Mouse (Mus musculus) forebrain, embryonic 13.5 days (tissue): Measurements from ENCODE around the gene Ifng. TPM values are rescaled to one million over a fixed set of nuclear protein-coding genes. Genes with fewer than 3 reads are reported as not detected.
"Not testable (repeated sequence)": the region's sequence is repeated elsewhere in the genome, so short reads cannot be mapped to it uniquely, and the experiment has no call there.

ENCODE experiments used
- ATAC-seq: fragments of 200-750 bp; cut with Nextera tagmentation; 2 replicates; pipeline ENCODE4 v1.8.0; 2017
- H3K27ac ChIP-seq: fragments of 300-500 bp; sonication (generic); 2 replicates; pipeline ENCODE4 v1.5.1; 2015; ENCODE audit warnings: inconsistent platforms, mild to moderate bottlenecking, moderate library complexity
- H3K27me3 ChIP-seq: fragments of 300-500 bp; sonication (generic); 2 replicates; pipeline ENCODE4 v1.6.1; 2015; ENCODE audit warnings: mild to moderate bottlenecking, inconsistent platforms
- H3K36me3 ChIP-seq: fragments of 300-500 bp; sonication (generic); 2 replicates; pipeline ENCODE4 v1.6.1; 2015; ENCODE audit warnings: mild to moderate bottlenecking, inconsistent platforms; ENCODE audit not compliant: poor library complexity, severe bottlenecking
- H3K4me1 ChIP-seq: fragments of 300-500 bp; sonication (generic); 2 replicates; pipeline ENCODE4 v1.6.1; 2015; ENCODE audit warnings: inconsistent platforms
- H3K4me2 ChIP-seq: fragments of 300-500 bp; sonication (generic); 2 replicates; pipeline ENCODE4 v1.6.1; 2015; ENCODE audit warnings: inconsistent platforms, mild to moderate bottlenecking, moderate library complexity
- H3K4me3 ChIP-seq: fragments of 300-500 bp; sonication (generic); 2 replicates; pipeline ENCODE4 v1.5.1; 2015; ENCODE audit warnings: mild to moderate bottlenecking, inconsistent platforms
- H3K9ac ChIP-seq: fragments of 300-500 bp; sonication (generic); 2 replicates; pipeline ENCODE4 v1.6.1; 2015; ENCODE audit warnings: mild to moderate bottlenecking, inconsistent platforms
- H3K9me3 ChIP-seq: fragments of 300-500 bp; sonication (generic); replicated peaks from 2 replicates; pipeline ENCODE4 v1.6.1; 2016; ENCODE audit warnings: inconsistent platforms
- WGBS: fragments of 180-500 bp; shearing (Covaris S2); methylation state at CpG from one replicate; pipeline ENCODE4 v1.1.7; 2015; 5-methylcytosine and 5-hydroxymethylcytosine counted together
- polyA plus RNA-seq: library from polyadenylated mRNA; unstranded; fragments of >200 nt; fragmentation: Nextera tagmentation; extraction: Ambion mirVana; gene quantifications from 2 replicates; pipeline ENCODE4 v1.2.1, GENCODE M21; 2015

The Ifng gene
- polyA plus RNA-seq, 1 experiment from 2014 or later, result not detected

DNA sequence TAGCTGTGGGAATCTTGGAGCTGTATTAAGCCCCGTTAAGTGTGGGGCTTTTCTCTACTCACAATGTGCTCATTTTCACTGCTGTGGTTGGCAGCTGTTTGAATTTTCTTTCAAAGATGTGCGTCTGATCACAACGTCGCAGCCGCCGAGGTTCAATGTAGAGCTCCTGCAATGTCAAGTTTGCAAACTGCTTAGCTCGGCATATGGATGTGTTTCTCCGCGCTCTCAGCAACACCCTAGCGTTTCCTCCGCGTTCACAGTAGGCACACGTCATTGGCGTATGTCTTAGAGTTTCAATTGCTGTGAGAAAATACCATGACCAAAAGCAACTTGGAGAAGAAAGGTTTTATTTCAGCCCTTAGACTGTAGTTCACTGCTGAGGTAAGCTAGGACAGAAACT is 5.1 kb downstream of the Ifng start:
- Histone ChIP-seq H3K4me2 (no peak overlapping the region), H3K27ac (no peak overlapping the region), H3K27me3 (no peaks in the 10 kb centered on the region), H3K36me3 (no peaks in the 10 kb centered on the region), H3K9ac (no peak overlapping the region), H3K4me3 (no peak overlapping the region), H3K9me3 (no peaks in the 10 kb centered on the region), H3K4me1 (0 out of 2 replicates have a peak, but pooled peaks cover 2% of the 10 kb centered on the region)
- 78% methylated on average over 14 of the region's 14 CpGs for WGBS
- no peak for ATAC-seq

DNA sequence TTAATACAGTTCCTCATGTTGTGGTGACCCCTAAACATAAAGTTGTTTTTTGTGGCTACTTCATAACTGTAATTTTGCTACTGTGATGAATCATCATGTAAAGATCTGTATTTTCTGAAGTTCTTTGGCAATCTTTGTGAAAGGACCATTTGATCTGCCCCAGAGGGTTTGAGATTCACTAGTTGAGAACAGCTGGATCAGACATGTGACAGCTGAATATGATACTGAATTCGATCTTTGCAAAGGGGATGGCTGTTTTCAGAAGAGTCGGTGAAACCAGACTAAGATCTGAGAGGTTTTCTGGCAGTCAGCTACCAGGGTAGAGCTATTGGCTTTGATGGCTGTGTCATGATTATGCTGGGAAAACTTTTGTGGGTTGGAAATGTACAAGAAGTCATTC is 10.9 kb downstream of the Ifng start:
- Histone ChIP-seq H3K9me3 (no peaks in the 10 kb centered on the region), H3K4me2 (no peak overlapping the region), H3K27me3 (no peaks in the 10 kb centered on the region), H3K4me1 (no peaks in the 10 kb centered on the region), H3K4me3 (no peak overlapping the region), H3K36me3 (no peaks in the 10 kb centered on the region), H3K27ac (no peak overlapping the region), H3K9ac (no peak overlapping the region)
- 90% methylated on average over 2 of the region's 2 CpGs for WGBS
- no peak for ATAC-seq

GRCm38 (mm10) chr10:118458729-118459128 is 17.9 kb downstream of the Ifng start:
- Histone ChIP-seq H3K4me2 (no peak overlapping the region), H3K27ac (no peak overlapping the region), H3K4me3 (no peak overlapping the region), H3K4me1 (no peaks in the 10 kb centered on the region), H3K36me3 (no peaks in the 10 kb centered on the region), H3K9me3 (no peaks in the 10 kb centered on the region), H3K27me3 (no peaks in the 10 kb centered on the region), H3K9ac (no peak overlapping the region)
- ATAC-seq, result no peak
- 81% methylated on average over 4 of the region's 4 CpGs for WGBS

- H3K4me2 ChIP-seq, result no peak overlapping the region
- 50% methylated on average over 6 of the region's 6 CpGs for WGBS
Measured at GRCm38 (mm10) chr10:118461126-118461767, 20.4 kb downstream of the Ifng start.

GRCm38 (mm10) chr10:118466481-118466880 is 25.6 kb downstream of the Ifng start:
- Histone ChIP-seq H3K4me3 (no peak overlapping the region), H3K9me3 (no peaks in the 10 kb centered on the region; the same call in 1 of the 2 replicates), H3K4me1 (no peaks in the 10 kb centered on the region), H3K9ac (no peak overlapping the region), H3K36me3 (no peaks in the 10 kb centered on the region), H3K27ac (no peak overlapping the region), H3K4me2 (no peak overlapping the region), H3K27me3 (no peaks in the 10 kb centered on the region)
- WGBS, result 67% methylated on average over 6 of the region's 6 CpGs
- ATAC-seq, result no peak

More at GRCm38 (mm10) chr10:118461126-118461767, 20.4 kb downstream of the Ifng start:
- Histone ChIP-seq H3K36me3 (no peaks in the 10 kb centered on the region), H3K27me3 (no peaks in the 10 kb centered on the region), H3K4me1 (no peaks in the 10 kb centered on the region), H3K27ac (no peak overlapping the region), H3K9ac (no peak overlapping the region), H3K9me3 (no peaks in the 10 kb centered on the region; the same call in 1 of the 2 replicates), H3K4me3 (no peak overlapping the region)
- no peak for ATAC-seq

GRCm38 (mm10) chr10:118469047-118469446 is 28.2 kb downstream of the Ifng start:
- WGBS, result 85% methylated on average over 3 of the region's 3 CpGs
- Histone ChIP-seq H3K4me1 (no peaks in the 10 kb centered on the region), H3K9me3 (no peaks in the 10 kb centered on the region; the same call in 1 of the 2 replicates), H3K36me3 (no peaks in the 10 kb centered on the region), H3K4me2 (no peak overlapping the region), H3K4me3 (no peak overlapping the region), H3K27me3 (no peaks in the 10 kb centered on the region), H3K9ac (no peak overlapping the region), H3K27ac (no peak overlapping the region)
- no peak for ATAC-seq

- no peaks in the 10 kb centered on the region for H3K27me3 ChIP-seq
- H3K4me3 ChIP-seq, result no peak overlapping the region
- no peaks in the 10 kb centered on the region for H3K9me3 ChIP-seq
- no peak overlapping the region for H3K9ac ChIP-seq
- WGBS, result 83% methylated on average over 13 of the region's 13 CpGs
- no peaks in the 10 kb centered on the region for H3K36me3 ChIP-seq
- H3K4me1 ChIP-seq, result no peaks in the 10 kb centered on the region
- no peak overlapping the region for H3K4me2 ChIP-seq
- ATAC-seq, result no peak
- H3K27ac ChIP-seq, result no peak overlapping the region
Measured at GRCm38 (mm10) chr10:118470296-118470957, 29.6 kb downstream of the Ifng start.

GRCm38 (mm10) chr10:118472846-118473245 is 32.0 kb downstream of the Ifng start:
- not testable (repeated sequence) for H3K27ac ChIP-seq, H3K9ac ChIP-seq, H3K36me3 ChIP-seq, H3K4me3 ChIP-seq, H3K27me3 ChIP-seq, H3K9me3 ChIP-seq, H3K4me2 ChIP-seq, H3K4me1 ChIP-seq, ATAC-seq
- WGBS, result 83% methylated on average over 1 of the region's 1 CpGs

DNA sequence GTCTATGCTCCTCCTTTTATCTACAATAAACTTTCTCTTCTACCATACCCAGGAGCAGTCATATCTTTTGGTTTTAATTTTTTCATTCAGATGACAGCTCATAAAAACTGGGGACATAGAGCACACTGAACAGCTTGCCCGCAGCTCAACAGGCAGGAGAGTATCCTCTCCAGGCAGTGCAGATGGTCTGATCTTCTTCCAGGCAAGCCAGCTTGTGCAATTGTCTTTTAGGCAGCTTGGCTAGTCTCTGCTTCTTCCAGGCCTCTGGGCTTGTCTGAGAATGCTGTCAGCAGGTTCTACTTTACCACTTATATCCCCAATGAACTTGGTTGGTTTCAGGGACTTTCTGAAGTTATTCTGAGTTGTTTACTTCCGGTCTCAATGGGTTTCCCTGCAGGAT is 35.9 kb downstream of the Ifng start:
- WGBS, result 90% methylated on average over 2 of the region's 2 CpGs

GRCm38 (mm10) chr10:118477297-118477696 is 36.5 kb downstream of the Ifng start:
- H3K9me3 ChIP-seq, result no peaks in the 10 kb centered on the region
- no peaks in the 10 kb centered on the region for H3K4me1 ChIP-seq
- no peak overlapping the region for H3K9ac ChIP-seq
- no peak for ATAC-seq
- 91% methylated on average over 2 of the region's 2 CpGs for WGBS
- no peaks in the 10 kb centered on the region for H3K36me3 ChIP-seq
- H3K4me3 ChIP-seq, result no peak overlapping the region
- H3K27me3 ChIP-seq, result no peaks in the 10 kb centered on the region
- H3K27ac ChIP-seq, result no peak overlapping the region
- no peak overlapping the region for H3K4me2 ChIP-seq

More for the DNA sequence above, 35.9 kb downstream of the Ifng start:
- no peak overlapping the region for H3K4me2 ChIP-seq
- H3K27ac ChIP-seq, result no peak overlapping the region
- no peaks in the 10 kb centered on the region for H3K9me3 ChIP-seq
- no peak overlapping the region for H3K9ac ChIP-seq
- H3K36me3 ChIP-seq, result no peaks in the 10 kb centered on the region
- no peaks in the 10 kb centered on the region for H3K27me3 ChIP-seq
- H3K4me1 ChIP-seq, result no peaks in the 10 kb centered on the region
- ATAC-seq, result no peak
- H3K4me3 ChIP-seq, result no peak overlapping the region

DNA sequence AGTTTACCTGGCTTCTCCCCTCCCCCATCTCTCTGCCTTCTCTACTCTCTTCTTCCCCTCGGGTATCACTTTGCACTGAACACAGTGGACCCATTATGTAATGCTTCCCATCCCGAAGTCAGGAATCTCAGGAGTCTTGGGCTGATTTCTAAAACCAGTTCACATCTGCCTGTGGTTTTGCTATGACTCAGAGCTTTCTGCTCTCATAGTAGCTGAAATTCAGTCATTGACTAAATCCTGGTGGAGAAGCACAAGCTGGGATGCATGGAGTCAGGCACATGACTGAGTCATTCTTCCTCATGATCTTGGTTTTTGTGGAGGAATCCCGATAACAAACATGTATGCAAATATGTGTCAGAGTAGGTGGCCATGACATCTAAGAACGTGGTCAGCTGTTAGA is 38.4 kb downstream of the Ifng start:
- Histone ChIP-seq H3K27ac (no peak overlapping the region), H3K27me3 (no peaks in the 10 kb centered on the region), H3K4me2 (no peak overlapping the region), H3K9ac (no peak overlapping the region), H3K4me3 (no peak overlapping the region), H3K9me3 (no peaks in the 10 kb centered on the region), H3K36me3 (no peaks in the 10 kb centered on the region), H3K4me1 (no peaks in the 10 kb centered on the region)
- ATAC-seq, result no peak
- 81% methylated on average over 4 of the region's 4 CpGs for WGBS

GRCm38 (mm10) chr10:118480118-118480517 is 39.3 kb downstream of the Ifng start:
- WGBS, result 97% methylated on average over 5 of the region's 5 CpGs
- no peak overlapping the region for H3K4me2 ChIP-seq
- H3K4me1 ChIP-seq, result no peaks in the 10 kb centered on the region
- no peak overlapping the region for H3K27ac ChIP-seq
- H3K27me3 ChIP-seq, result no peaks in the 10 kb centered on the region
- no peaks in the 10 kb centered on the region for H3K9me3 ChIP-seq
- H3K9ac ChIP-seq, result no peak overlapping the region
- no peaks in the 10 kb centered on the region for H3K36me3 ChIP-seq
- no peak overlapping the region for H3K4me3 ChIP-seq
- ATAC-seq, result no peak

DNA sequence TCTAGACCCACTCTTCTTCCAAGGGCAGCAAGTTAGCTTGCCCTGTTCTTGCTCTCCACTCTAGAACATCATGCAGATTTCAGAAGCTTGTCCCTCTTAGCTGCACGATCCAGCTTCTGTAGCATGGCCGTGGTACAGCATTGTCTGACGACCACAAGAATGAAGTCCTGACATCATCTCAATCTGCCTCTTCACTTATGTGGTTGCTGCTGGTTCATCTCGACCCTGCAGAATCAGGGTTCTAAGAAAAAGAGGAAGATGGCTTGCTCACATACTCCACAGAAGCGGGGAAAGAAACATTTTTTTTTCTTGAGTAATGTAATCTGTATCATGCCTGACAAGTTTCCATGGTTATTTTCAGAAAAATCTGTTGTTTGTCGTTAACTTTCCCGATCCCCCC is 39.9 kb downstream of the Ifng start:
- Histone ChIP-seq H3K4me3 (no peak overlapping the region), H3K4me1 (no peaks in the 10 kb centered on the region), H3K9ac (no peak overlapping the region), H3K36me3 (no peaks in the 10 kb centered on the region), H3K27me3 (no peaks in the 10 kb centered on the region), H3K27ac (no peak overlapping the region), H3K9me3 (no peaks in the 10 kb centered on the region), H3K4me2 (no peak overlapping the region)
- no peak for ATAC-seq
- WGBS, result 91% methylated on average over 7 of the region's 7 CpGs
